8 mouse cellular contexts compared by ENCODE assay signal in genomic region chr2:167240008-167240964, GRCm38 (mm10). TPM values are rescaled to one million over a fixed set of nuclear protein-coding genes. Genes with fewer than 3 reads are reported as not detected.
DNase-seq lines count a peak whose midpoint lies in the region; ATAC-seq and TF ChIP-seq lines count a peak whose summit lies in the region.

Ptgis (minus strand) TSS chr2:167240604.

- WGBS in kidney, embryonic 14.5 days: 2% methylated on average over 44 of the region's 45 CpGs
- WGBS in heart, embryonic 13.5 days: 3% methylated on average over 45 of the region's 45 CpGs
- 2% methylated on average over 44 of the region's 45 CpGs for WGBS in limb, embryonic 14.5 days

- H3K9ac ChIP-seq in kidney, embryonic 14.5 days (ENCODE audit: low read depth, low read length): peak within 1 kb of the TSS; percentile 69
- H3K9ac ChIP-seq in heart, embryonic 13.5 days: peak within 1 kb of the TSS; percentile 85
- peak within 1 kb of the TSS; percentile 66 for H3K9ac ChIP-seq in limb, embryonic 14.5 days (ENCODE audit: low read depth, low read length, severe bottlenecking)

- peak within 1 kb of the TSS; percentile 93 for H3K4me2 ChIP-seq in kidney, embryonic 14.5 days (replicated peaks; ENCODE audit: low read depth, low read length)
- peak within 1 kb of the TSS; percentile 78 for H3K4me2 ChIP-seq in heart, embryonic 13.5 days
- H3K4me2 ChIP-seq in limb, embryonic 14.5 days (replicated peaks; ENCODE audit: low read depth, low read length, severe bottlenecking): peak within 1 kb of the TSS; percentile 81

- no peak for TF ChIP-seq POLR2A in limb, embryonic 14.5 days (IDR thresholded peaks at IDR 0.05; ENCODE audit: borderline replicate concordance, extremely low read depth, insufficient read depth, insufficient read length)

- peaks cover 2% of the 10 kb centered on the region; the same call in 1 of the 2 replicates for H3K9me3 ChIP-seq in kidney, embryonic 14.5 days (ENCODE audit: control insufficient read depth, low read length)
- peaks cover 10% of the 10 kb centered on the region; the same call in 1 of the 2 replicates for H3K9me3 ChIP-seq in heart, embryonic 13.5 days
- no peaks in the 10 kb centered on the region for H3K9me3 ChIP-seq in limb, embryonic 14.5 days (ENCODE audit: control insufficient read depth, low read length)

- peak within 1 kb of the TSS; percentile 60 for H3K4me3 ChIP-seq in kidney, embryonic 14.5 days (ENCODE audit: low read length)
- peak within 1 kb of the TSS; percentile 57 for H3K4me3 ChIP-seq in heart, embryonic 13.5 days
- peak within 1 kb of the TSS; percentile 51 for H3K4me3 ChIP-seq in limb, embryonic 14.5 days (replicated peaks; ENCODE audit: low read length)

- no peak for DNase-seq in kidney, adult 8-10 months
- DNase-seq in embryo, embryonic 11 days: peak; percentile 76
- no peak for DNase-seq in limb, embryonic 14.5 days (ENCODE audit: low spot score)
- peak; percentile 67 for DNase-seq in neural tube, embryonic 10.5 days (ENCODE audit: extremely low spot score, low spot score)
- DNase-seq in right cerebral cortex, postnatal 4 days: no peak
- DNase-seq in thymus, postnatal 10 days (ENCODE audit: low spot score in 2 of 2): no peak

- no peaks in the 10 kb centered on the region for H3K36me3 ChIP-seq in kidney, embryonic 14.5 days (ENCODE audit: control insufficient read depth, insufficient read depth, low read length)
- H3K36me3 ChIP-seq in heart, embryonic 13.5 days: no peaks in the 10 kb centered on the region
- H3K36me3 ChIP-seq in limb, embryonic 14.5 days (ENCODE audit: control insufficient read depth, insufficient read depth, low read length): no peaks in the 10 kb centered on the region

- H3K27me3 ChIP-seq in kidney, embryonic 14.5 days (ENCODE audit: control insufficient read depth, insufficient read depth, low read length): peaks cover 5% of the 10 kb centered on the region; the same call in 1 of the 2 replicates
- H3K27me3 ChIP-seq in heart, embryonic 13.5 days (replicated peaks): peaks cover 19% of the 10 kb centered on the region
- H3K27me3 ChIP-seq in limb, embryonic 14.5 days (ENCODE audit: control insufficient read depth, insufficient read depth, low read length): no peaks in the 10 kb centered on the region

- peak; percentile 82 for ATAC-seq in kidney, embryonic 14.5 days (ENCODE audit: low FRiP score, low TSS enrichment)
- peak; percentile 49; the same call in 1 of the 2 replicates for ATAC-seq in heart, embryonic 13.5 days (ENCODE audit: extremely low read depth, insufficient number of reproducible peaks, low FRiP score, low TSS enrichment)
- ATAC-seq in limb, embryonic 14.5 days (ENCODE audit: low FRiP score, low read depth): peak; percentile 68

- H3K27ac ChIP-seq in kidney, embryonic 14.5 days (ENCODE audit: low read depth, low read length): peak within 1 kb of the TSS; percentile 24; the same call in 1 of the 2 replicates
- H3K27ac ChIP-seq in heart, embryonic 13.5 days (replicated peaks): peak within 1 kb of the TSS; percentile 55
- H3K27ac ChIP-seq in limb, embryonic 14.5 days (replicated peaks; ENCODE audit: low read depth, low read length): peak within 1 kb of the TSS; percentile 34; the same call in 1 of the 2 replicates

- 0 out of 2 replicates have a peak, but pooled peaks cover 11% of the 10 kb centered on the region for H3K4me1 ChIP-seq in kidney, embryonic 14.5 days (ENCODE audit: control insufficient read depth, insufficient read depth, low read length)
- H3K4me1 ChIP-seq in heart, embryonic 13.5 days: peaks cover 28% of the 10 kb centered on the region
- H3K4me1 ChIP-seq in limb, embryonic 14.5 days (ENCODE audit: control insufficient read depth, insufficient read depth, low read length): peaks cover 19% of the 10 kb centered on the region

RNA-seq across cellular contexts. Expression of gene Ptgis, which starts in this region (rescaled TPM):
- polyA plus RNA-seq in kidney, embryonic 14.5 days (2014; fragmentation: Nextera tagmentation; extraction: Ambion mirVana): 15.5 and 18.0 TPM in 2 replicates
- polyA plus RNA-seq in heart, embryonic 13.5 days (2015; fragmentation: Nextera tagmentation; extraction: Ambion mirVana): 21.6 and 21.8 TPM in 2 replicates
- 37.7 and 53.0 TPM in 2 replicates for polyA plus RNA-seq in limb, embryonic 14.5 days (2012; rRNA removed)
- 31.2 and 31.8 TPM in 2 replicates for polyA plus RNA-seq in limb, embryonic 14.5 days (2014; fragmentation: Nextera tagmentation; extraction: Ambion mirVana)

Comparison
In these comparisons a context has a peak if more than half of its experiments do, and no peak if none do; other contexts are left out.
1. DNase-seq: peak in embryo, embryonic 11 days (single experiment) and neural tube, embryonic 10.5 days (single experiment); none in kidney, adult 8-10 months (0 of 2), limb, embryonic 14.5 days (single experiment), right cerebral cortex, postnatal 4 days (single experiment) and thymus, postnatal 10 days (0 of 2).
2. Peak in every context shown above with its lines, with median percentiles within 50 percentile points of each other: ATAC-seq, H3K27ac ChIP-seq, H3K4me2 ChIP-seq, H3K4me3 ChIP-seq and H3K9ac ChIP-seq.